Mouse (Mus musculus): Measurements from ENCODE around the gene Psmb7.

- TF ChIP-seq CTCF (IDR thresholded peaks at IDR 0.05; ENCODE audit: control insufficient read depth, insufficient read depth, low read length), result no peak
- TF ChIP-seq POLR2A (IDR thresholded peaks at IDR 0.05; ENCODE audit: borderline replicate concordance, control insufficient read depth, low read depth, low read length), result no peak
Observed at GRCm38 (mm10) chr2:38584514-38585378, 59.1 kb downstream of the Psmb7 start.
